Mouse (Mus musculus): ENCODE results near the gene Vps13d. TPM values are rescaled to one million over a fixed set of nuclear protein-coding genes. Genes with fewer than 3 reads are reported as not detected.
A peak's percentile ranks its signal among the peaks of the same experiment; 100 is the strongest.

Gene Vps13d
- total RNA-seq, 2 experiments from 2014 or later, result 61.5 to 64.3 TPM

DNA sequence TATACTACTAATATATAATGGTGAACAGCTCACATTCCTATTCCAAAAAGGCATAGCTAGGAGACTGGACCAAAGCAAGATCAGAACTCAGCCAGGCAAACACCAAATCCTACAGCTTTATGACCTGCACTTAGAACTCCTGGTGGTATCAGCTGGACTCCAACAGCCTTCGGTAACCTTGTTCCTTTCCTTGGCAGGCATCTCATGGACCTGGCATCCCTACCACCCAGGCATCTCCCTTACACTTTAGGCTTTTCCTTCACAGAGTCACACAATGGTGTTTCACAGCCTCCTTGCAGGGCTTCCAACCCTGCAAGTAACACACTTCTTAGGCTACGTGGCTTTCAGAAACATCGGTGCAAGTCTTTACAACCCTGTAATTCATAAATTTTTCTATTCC lies 226.4 kb downstream of the Vps13d start:
- intact Hi-C loops (cut with DNase I), result no loop called here
- DNase-seq (ENCODE audit: low spot score), result no peak

DNA sequence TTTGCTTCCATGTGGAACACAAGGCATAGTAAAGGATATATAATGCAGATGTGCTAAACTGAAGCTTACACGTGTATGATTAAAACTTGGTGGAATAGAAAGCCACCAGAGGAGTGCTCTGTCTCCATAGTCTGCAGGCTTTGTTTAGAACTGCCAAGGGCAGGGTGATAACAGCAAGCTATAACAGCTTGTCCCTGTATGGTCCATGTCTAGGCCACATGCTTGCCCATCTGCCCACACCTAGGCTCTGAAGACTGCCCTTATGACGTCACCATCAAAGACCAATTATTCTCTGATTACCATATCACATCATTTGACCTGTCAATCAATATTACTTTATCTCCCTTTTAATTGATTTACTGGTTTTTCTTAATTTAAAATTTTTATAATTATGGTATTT lies 229.6 kb downstream of the Vps13d start:
- no peak for DNase-seq (ENCODE audit: low spot score)
- intact Hi-C loops (cut with DNase I), result no loop called here

DNA sequence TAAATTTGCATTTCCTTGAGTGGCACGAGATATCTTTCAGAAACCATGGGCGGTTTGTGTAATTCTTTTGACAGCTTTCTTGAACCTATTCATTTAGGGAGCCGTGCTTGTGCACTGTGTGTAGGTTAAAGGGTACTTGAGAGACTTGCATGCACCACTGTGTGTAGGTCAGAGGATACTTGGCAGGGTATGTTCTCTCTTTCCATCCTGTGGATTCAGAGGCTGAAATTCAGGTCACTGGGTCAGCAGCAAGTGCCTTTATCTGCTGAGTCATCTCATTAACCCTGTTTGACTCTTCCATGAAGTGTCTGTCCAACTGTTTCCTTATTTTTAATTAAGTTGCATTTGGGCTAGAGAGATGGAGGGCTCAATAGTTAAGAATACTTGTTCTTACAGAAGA lies 233.1 kb downstream of the Vps13d start:
- intact Hi-C loops (cut with DNase I), result no loop called here
- DNase-seq (ENCODE audit: low spot score), result no peak

DNA sequence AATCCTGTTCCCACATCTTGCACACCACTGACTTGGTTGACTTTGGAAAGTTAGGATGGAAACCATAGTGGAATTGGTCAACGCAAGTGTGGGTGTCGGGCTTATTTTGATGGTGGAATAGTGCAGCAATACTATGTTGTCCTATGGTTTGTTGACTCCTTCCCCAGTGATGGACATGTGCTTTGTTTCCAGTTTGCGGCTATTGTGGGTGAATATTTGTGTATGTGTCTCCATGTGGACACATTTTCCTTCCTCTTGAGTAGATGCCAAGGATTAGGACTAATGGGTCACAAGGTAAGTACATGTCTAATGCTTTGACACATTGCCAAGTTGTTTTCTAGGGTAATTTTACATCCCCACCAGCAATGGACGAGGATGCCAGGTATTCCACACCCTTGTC lies 233.6 kb downstream of the Vps13d start:
- intact Hi-C loops (cut with DNase I), result no loop called here
- no peak for DNase-seq (ENCODE audit: low spot score)

DNA sequence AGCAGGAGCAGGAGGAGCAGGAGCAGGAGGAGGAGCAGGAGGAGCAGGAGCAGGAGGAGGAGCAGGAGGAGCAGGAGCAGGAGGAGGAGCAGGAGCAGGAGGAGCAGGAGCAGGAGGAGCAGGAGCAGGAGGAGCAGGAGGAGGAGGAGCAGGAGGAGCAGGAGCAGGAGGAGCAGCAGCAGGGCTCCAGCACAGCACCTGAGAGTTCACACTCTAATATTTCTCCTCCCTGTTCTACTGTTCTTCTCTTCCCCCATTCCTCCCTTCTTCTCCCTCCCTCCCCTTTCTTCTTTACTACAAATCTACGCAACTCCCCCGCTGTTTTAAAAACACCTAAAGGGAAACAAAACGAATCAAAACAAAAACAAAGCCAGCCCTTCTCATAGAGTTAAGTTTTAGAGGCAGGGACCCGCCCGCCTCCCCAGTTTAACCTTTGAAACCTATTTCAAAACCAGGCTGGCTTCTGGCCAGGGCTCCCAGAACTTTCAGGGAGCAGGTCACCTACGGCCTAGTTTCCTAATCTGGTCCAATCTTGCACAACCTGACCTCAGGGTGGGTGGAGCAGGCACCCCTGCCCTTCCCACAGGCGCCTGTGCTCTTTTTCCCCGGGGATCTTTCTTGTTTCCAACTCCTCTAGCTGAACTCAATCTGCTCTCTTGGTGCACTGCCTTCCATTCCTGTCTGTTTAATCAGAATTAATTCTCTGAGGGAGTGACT lies 234.5 kb downstream of the Vps13d start:
- intact Hi-C loops (cut with DNase I), result no loop called here
- no peak for DNase-seq (ENCODE audit: low spot score)

DNA sequence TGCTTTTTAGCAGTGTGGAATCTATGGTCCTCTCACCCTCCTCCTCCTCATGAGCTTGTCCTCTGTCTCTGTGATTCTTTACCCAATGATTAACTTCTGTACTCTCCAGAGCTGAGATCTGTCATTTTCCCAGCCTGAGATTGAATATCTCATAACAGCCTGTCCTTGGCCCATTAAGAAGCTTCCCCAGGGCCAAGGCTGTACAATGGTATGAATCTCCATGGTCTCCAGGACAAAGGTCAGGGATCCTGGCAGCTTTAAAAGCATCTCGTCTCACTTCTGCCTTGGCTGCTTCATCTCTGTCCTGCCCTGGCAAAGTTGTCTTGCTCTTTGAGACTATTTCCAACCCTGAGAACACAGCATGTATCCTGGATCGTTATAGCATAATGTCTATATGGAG lies 237.1 kb downstream of the Vps13d start:
- intact Hi-C loops (cut with DNase I), result loop anchor here (5.0 kb wide), 1 partner anchor 50 kb away; no protein-coding TSS in a partner anchor
- DNase-seq (ENCODE audit: low spot score), result no peak

DNA sequence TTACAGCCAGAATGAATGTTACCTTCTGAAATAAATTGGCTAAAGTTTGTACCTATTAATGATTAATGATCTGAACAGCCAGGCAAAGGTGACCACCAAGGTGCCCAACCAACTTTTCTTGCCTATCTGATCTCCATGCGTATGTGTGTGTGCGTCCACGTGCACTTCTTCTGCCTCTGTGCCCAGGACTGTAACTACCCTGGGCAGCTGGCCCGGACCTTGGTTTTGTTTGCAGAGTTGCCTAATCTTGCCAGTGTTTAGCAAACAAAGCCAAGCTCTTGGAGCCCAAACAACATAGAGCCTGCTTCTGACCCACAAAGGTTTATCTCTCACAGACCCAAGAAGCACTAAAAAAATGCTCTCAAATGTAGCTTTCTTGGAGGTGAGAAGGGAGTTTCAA lies 237.6 kb downstream of the Vps13d start:
- no peak for DNase-seq (ENCODE audit: low spot score)
- intact Hi-C loops (cut with DNase I), result loop anchor here (5.0 kb wide), 1 partner anchor 50 kb away; no protein-coding TSS in a partner anchor

DNA sequence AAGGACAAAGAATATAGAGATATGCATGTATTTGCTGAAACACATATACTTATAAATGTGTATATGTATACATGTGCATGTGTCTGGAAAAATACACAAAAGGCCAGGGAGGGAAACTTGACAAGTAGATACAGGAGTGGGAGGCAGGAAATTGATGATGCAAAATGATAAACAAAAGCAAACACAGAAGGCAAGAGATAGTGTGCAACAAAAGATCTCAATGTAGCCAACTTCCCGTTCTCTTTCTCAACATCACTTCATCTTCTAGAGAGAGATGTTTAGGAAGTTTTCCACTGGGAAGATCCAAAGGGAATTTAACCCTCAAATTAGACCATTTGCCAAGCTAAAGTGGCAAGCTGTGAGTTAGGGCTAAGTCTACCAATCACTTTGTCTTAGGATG lies 238.5 kb downstream of the Vps13d start:
- no peak for DNase-seq (ENCODE audit: low spot score)
- intact Hi-C loops (cut with DNase I), result loop anchor here (5.0 kb wide), 1 partner anchor 49 kb away; no protein-coding TSS in a partner anchor

DNA sequence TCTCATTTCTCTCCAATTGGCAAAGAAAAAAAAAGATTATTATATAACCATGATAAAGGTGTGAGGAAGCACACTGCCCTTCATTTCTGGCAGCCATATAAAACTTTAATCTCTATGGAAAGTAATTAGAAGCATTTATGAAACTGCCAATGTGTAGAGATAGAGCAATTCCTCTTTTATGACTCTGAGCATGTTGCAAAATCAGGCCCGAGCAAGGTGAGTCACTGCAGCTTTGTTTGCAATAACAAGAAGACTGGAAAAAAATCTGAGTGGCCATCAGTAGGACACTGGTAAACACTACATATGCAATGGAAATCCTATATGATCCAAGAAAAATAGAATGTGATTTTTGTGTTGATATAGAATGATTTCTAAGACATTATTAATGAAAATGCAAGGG lies 238.9 kb downstream of the Vps13d start:
- no peak for DNase-seq (ENCODE audit: low spot score)
- intact Hi-C loops (cut with DNase I), result loop anchor here (5.0 kb wide), 1 partner anchor 49 kb away; no protein-coding TSS in a partner anchor

DNA sequence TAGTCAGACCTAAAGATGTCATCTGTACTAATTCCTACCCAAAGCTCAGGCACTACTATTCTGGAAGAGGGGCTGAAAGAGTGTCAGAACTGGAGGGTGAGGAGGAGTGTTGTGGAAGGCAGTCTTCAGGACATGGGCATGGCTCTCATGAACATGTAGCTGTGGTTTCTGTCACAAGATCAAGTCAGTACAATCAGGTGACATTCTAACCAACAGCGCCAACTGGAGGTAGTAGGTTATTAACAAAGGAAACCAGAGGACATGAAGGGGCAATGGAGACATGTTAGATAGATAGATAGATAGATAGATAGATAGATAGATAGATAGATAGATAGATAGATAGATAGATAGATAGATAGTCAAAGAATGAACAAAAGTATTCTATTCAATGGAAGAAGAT lies 241.4 kb downstream of the Vps13d start:
- intact Hi-C loops (cut with DNase I), result no loop called here
- no peak for DNase-seq (ENCODE audit: low spot score)

DNA sequence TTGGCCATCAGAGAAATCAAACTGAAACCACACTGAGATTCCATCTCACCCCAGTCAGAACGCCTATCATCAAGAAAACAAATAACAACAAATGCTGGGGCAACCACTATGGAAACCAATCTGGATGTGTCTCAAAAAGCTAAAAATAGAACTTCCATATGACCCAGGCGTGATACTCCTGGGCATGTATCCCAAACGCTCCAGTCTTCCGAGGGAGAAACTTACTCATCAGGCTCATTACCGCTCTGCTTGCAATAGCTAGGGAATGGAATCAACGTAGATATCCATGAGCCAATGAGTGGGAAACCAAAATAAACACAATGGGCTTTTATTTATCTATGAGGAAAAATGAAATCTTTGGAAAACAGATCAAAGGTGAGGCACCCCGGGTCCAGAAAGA lies 242.9 kb downstream of the Vps13d start:
- intact Hi-C loops (cut with DNase I), result no loop called here
- no peak for DNase-seq (ENCODE audit: low spot score)

DNA sequence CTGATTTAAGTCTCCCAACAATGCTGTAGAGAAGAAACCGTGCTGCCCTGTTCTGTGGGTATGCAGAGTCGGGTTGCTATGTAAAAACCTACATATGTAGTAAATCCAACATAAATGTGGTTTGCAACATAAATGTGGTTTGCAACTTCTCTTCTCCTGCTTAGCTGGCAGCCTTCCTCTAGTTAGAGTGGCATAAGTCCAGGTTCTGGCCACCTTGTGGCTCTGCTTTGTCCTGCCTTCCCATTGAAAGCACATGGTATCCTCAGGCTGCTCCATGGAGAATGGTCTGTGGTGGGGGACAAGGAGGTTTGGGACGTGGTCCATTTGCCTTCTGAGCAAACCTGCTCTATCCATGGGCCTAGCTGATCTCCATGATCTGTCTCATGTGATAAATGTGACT lies 243.9 kb downstream of the Vps13d start:
- no peak for DNase-seq (ENCODE audit: low spot score)
- intact Hi-C loops (cut with DNase I), result no loop called here

DNA sequence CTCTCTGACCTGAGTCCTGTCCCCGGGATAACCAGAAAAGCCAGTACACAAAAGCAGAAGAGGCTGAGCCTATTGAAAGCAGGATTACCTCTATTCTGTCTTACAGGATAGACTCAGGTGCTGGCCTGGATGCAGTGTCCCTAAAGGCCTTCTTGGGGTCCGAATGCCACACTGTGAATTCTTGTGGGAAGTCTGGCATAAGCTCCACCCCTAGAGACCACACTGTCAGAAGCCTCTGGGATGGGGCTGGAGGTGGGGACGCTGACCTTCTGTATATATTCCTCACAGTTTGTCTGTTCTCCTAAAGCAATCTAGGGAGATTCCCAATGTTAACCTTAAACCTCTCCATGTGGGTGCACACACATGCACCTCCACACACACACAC lies 244.5 kb downstream of the Vps13d start:
- intact Hi-C loops (cut with DNase I), result no loop called here
- no peak for DNase-seq (ENCODE audit: low spot score)

DNA sequence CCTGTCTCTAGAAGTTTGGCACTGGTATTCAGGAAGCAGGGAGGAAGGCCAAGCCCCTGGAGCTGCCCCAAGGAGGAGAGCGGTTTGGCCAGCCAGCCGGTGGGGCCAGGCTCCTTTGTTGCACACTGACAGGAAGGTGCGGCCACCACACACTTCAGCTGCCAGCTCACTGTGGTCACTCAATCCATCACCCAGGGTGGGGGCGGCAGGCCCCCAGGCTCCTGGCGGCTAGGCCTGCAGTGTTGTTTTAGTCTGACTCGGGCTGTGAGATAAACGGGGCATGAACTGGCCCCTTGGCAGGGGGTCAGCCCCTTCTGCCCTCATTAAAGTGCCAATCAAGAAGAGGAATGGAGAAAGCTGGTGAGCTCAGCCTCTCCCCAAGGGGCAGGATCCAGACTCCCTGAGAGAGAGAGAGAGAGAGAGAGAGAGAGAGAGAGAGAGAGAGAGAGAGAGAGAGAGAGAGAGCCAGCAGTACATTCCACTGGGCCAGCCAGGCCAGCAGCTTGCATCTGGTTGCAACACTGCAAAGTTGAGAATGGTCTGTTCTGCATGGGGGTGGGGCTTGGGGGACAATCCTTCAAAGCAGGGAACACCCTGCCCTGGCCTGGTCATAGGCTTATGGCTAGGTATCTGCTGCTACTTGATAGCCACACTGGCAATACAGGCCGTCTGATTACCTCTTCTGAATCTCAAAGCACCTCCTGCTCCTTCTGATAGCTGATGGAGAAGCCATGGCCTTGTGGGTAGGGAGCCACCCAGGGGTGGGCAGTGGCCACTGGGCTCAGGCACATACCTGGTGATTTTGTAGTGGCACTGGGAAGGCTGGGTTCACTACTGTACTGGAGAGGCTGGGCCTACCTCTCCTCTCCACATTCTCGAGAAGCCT lies 245.1 kb downstream of the Vps13d start:
- intact Hi-C loops (cut with DNase I), result no loop called here
- peak; percentile 72 for DNase-seq (ENCODE audit: low spot score)

DNA sequence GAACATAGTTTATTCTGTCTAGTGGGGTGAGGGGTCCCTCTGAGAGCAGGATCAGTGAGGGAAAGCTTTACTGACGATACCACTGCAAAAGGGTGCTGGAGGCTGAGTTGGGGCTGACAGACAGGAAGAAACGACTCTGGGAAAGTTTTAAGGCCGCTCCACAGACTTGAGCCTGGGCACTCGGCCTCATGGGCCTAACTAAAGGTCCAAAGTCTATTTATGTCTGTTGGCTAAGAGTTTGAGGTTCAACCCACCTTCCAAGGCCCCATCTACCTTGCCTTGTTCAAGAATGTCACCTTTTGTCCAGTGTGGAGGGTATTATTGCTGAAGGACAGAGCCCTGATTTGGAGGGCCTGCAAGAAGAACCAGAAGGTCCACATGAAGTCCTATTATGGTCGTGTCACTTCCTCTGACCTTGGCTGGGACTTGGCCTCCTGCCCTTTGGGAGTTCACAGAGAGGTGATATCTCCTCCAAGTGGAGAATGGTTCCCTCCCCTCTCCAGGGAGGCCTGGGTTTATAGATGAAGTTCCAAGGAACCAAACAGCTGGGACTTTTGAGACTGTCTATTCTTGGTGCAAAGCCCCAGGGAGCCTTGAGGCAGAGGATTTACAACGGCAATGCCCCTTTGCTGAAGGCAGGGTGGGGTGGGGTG lies 246.9 kb downstream of the Vps13d start:
- DNase-seq (ENCODE audit: low spot score), result peak; percentile 79
- intact Hi-C loops (cut with DNase I), result loop anchor here (2.0 kb wide), 1 partner anchor 15 kb away; no protein-coding TSS in a partner anchor

DNA sequence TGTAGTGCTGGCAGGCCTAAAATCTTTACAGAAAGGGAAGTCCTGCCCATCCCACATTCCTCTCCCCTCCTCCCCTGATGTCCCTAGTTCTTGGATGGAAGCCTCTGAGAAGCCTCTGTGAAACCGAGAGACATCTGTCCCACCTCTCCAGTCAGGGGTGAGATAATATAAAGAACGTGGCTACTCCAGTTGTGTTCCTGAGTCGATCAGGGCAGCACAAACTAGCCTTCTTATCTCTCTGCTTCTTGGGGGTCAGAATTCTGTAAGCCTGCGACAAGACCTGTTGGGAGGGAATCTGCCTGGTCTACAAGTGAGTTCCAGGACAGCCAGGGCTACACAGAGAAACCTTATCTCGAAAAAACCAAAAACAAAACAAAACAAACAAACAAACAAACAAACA lies 251.5 kb downstream of the Vps13d start:
- DNase-seq (ENCODE audit: low spot score), result no peak
- intact Hi-C loops (cut with DNase I), result no loop called here

DNA sequence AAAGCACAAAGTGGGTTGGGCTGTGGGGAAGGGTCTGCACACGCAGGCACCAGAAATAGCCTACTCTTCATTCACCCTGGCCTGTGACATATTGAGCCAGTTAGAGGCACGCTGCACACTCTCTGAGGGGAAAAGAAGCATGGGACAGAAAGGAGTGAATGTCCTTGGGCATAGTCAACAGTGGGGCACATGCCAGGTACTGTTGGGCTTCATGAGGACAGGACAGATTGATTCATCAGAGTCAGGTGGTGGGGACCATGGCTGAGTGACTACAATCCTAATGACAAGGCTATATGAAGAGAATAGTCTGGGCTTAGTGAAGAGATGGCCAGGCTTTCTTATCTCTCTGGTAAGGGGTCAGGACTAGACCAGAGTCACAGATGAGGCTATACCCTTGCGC lies 252.4 kb downstream of the Vps13d start:
- intact Hi-C loops (cut with DNase I), result no loop called here
- no peak for DNase-seq (ENCODE audit: low spot score)

DNA sequence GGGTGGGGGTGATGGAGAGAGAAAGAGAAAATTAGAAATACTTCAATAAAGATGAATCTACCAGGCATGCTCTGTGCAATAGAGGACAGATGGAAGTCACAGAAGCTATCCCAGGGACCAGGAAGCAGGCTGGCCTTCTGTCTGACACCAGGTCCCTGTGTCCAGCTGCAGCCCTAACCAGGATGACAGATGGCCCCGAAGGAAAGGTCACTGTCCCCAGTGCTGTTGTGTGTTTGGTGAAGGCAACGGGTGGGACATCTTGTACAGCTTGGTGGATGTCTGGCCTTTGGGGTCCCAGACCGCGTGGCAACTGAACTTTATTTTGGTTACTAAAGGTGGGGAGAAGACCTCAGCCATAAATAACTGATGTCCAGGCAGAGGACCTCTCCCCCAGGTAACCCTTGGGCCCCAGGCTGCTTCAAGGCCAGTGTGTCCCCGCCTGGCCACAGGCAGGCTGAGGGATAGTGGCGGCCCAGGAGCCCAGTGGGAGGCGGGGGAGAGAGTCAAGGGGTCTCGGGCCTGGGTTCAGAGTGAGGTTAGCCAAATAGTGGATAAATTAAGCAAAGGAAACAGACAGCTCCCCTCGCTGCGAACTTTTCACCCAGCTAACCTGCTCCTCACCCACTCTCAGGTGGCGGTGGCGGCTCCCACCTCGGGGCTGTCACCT lies 253.9 kb downstream of the Vps13d start:
- intact Hi-C loops (cut with DNase I), result no loop called here
- DNase-seq (ENCODE audit: low spot score), result no peak

DNA sequence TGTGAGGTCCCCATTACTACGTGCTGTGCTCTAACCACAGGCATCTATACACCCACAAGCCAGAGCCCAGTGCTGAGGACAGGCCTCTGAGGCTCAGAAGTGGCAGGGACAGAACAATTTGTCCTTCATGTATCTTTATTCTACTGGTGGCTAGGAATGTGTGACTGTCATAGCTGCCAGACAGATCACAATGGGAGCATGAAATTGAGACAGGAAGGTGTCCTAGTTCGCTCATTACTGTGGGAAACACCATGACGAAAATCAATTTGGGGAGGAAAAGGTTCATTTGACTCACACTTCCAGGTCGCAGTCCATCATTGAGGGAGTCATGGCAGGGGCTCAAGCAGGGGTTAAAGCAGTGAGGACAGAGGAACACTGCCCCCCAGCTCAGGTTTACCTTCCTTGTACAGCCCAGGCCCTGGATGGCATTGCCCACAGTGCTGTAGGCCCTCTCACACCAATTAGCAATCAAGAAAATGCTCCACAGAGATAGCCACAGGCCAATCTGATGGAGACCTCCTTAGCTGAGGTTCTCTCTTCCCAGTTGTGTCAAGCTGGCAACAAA lies 254.9 kb downstream of the Vps13d start:
- DNase-seq (ENCODE audit: low spot score), result no peak
- intact Hi-C loops (cut with DNase I), result no loop called here
